Mouse (Mus musculus) inflammation-experienced regulatory T-cells, adult 6 months (primary cell): ENCODE results near the gene Rnf11. TPM values are rescaled to one million over a fixed set of nuclear protein-coding genes. Genes with fewer than 3 reads are reported as not detected.
A peak's percentile ranks its signal among the peaks of the same experiment; 100 is the strongest.

Experiments used
- ATAC-seq: one replicate; pipeline ENCODE4 v1.8.0; 2017
- polyA plus RNA-seq, 3 experiments: library from polyadenylated mRNA; unstranded; fragments of 100-300 nt; shearing (Covaris generic); gene quantifications; one replicate each; pipeline ENCODE4 v1.2.1; 2017

Gene Rnf11
- 1 to 10 TPM; 6.3 to 8.1 (median 6.9) TPM for polyA plus RNA-seq

DNA sequence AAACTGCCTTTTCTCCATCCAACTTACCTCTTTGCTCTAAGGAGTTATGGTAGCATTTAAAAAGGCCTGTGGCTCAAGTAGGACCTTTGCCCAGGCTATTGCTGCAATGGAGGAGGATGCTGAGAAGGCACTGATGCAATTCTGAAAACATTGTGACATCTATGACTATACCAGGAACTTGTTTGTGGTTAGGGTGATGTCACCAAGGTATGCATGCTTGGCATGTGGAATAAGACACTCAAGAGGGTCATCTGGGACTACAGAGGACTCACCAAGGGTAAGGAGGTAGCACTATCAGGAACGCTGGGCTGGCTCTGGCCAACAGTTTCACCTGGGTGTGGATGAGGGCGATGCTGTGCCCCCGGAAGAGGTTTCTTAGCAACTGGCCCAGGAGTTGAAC is at the start of gene Rnf11:
Gene Rnf11 (minus strand): TSS at position 108 of the 400 bp plus-strand sequence.
- ATAC-seq, result no peak

GRCm38 (mm10) chr4:109531111-109531510 is 46.6 kb upstream of the Rnf11 start, which contains the start of gene 4930522H14Rik:
Gene 4930522H14Rik (minus strand): TSS chr4:109531297.
- ATAC-seq, result no peak

DNA sequence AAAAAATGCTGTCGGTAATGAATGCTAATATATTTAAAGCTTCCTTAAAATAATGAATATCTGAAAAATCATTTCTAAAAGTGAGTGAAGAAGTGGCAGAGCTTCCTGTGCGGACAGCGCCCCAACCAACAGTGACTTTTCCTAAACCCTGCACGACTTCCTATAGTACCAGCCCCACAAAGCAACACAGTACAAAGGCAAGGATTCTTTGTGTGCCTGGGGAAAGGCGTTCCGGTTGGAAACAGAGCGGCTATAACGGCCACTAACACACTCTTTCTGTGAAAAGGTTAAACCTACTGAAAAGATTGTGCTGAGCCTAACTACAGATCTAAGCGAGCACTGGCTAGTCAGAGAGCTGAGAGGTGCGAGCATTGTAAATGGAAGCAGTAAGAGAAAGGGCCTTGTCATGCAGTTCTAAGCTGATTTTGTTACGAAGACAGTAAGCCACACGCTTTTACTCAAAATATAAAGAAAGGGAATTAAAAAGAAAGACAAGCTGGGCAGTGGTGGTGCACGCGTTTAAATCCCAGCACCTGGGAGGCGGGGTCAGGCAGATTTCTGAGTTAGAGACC is 45.8 kb upstream of the Rnf11 start:
- ATAC-seq, result no peak

GRCm38 (mm10) chr4:109504885-109505284 is 20.4 kb upstream of the Rnf11 start:
- ATAC-seq, result peak; percentile 96

DNA sequence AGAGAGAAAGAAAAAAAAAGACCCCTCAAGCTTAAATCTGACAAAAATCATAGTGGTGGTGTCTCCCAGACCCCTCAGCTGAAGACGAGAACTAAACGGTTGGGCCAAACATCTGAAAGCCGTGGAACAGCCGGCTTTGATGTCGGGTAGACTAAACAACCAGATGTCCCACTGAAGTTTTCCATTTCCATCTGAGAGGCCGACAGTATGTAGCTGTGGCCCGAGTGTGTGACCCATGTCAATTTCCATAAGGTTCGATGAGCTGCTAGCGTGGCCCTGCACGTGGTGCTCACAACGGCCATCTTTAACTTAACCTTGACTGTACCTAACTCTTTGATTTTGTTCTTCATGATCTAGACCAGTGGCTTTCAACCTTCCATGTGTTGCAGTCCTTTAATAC is 13.9 kb upstream of the Rnf11 start:
- no peak for ATAC-seq

GRCm38 (mm10) chr4:109493581-109493980 is 9.1 kb upstream of the Rnf11 start:
- ATAC-seq, result no peak

- no peak for ATAC-seq
These were observed 4.3 kb upstream of the Rnf11 start for GRCm38 (mm10) chr4:109488812-109489211.

DNA sequence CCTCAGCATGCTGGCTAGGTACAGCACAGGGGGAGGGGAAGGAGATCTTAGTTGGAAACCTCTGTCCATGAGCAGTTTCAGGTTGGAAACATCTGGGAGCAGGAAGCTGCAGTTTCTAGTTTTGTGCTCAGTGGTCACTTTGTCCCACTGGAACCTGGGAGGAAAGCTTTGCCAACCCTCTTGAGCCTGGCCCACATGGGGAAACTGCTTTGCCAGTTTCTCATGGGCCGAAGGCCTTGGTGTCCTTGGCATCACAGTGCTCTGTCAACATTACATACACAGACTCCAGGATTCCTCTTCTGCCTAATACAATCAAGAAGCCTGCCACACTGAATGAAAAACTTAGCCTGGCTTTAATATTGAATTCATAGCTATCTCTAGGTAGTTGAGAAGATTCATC is 1.8 kb downstream of the Rnf11 start:
- no peak for ATAC-seq

- ATAC-seq, result no peak
These were observed 3.1 kb downstream of the Rnf11 start for GRCm38 (mm10) chr4:109481424-109481823.

DNA sequence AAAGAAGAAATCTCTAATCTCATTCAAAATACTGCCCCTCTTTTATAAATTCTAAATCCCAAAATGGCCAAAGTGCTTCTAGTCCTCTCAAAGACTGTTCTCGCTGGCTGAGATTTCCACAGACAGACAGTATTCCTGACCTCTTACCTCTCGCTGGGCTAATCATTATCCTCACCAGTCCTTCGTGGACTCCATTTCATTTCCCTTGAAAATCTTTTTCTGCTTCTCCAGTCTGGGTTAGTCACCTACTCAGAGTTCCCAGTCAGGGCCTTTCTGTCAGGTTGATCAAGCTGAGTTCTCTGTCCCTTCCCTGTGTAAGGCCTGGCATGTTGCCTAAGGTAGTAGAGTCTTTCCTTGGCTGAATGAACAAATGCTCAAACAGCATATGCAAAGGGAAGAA is 7.1 kb downstream of the Rnf11 start:
- no peak for ATAC-seq

- peak; percentile 73 for ATAC-seq
These were observed 7.9 kb downstream of the Rnf11 start for GRCm38 (mm10) chr4:109476554-109477014.

DNA sequence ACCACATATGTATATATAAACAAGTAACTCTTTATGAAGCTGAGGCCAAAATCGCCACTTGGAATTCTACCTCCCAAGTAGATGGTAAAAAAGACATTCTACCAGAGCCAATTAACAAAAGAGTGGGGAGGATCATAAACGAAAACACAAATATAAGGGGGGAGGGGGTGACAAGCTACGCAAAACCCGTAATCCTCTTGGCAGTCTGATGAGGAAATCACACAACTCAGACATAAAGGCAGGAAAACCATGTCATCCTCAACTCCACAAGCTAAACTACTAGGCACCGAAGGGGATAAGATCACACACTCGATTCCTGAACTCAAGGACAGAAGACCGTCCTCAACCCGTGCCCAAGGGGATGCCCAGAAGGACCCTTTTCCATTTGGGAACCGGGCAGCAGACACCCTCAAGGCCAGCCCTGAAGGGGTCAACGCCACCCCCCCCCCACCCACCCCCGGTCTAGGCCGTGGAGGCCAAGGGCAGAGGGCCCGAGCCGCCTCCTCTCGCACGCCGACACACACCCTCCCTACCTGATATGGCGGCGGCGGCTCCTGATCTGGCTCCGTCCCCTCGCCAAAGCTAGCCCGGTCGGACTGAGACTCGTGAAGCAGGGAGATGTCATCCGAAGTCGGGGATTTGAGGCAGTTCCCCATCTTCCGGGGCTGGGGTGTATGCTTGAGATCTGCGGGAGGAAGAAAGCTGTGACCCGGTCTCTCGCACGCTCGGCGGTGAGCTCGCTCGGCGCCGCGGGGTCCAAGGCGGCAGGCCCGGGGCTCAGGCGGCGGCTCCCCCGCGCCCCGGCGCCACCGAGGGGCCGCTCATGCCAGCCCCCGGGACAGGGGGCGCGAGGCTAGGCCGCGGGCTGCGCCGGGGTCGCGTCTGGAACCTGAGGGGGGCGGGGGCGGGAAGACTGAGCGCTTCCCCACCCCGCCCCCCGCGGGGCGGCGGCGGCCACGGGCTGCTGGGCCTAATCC is 8.7 kb downstream of the Rnf11 start:
- ATAC-seq, result peak; percentile 59

- ATAC-seq, result no peak
These were observed 9.4 kb downstream of the Rnf11 start for GRCm38 (mm10) chr4:109475078-109475477.

- no peak for ATAC-seq
These were observed 12.0 kb downstream of the Rnf11 start for GRCm38 (mm10) chr4:109472566-109472965.

DNA sequence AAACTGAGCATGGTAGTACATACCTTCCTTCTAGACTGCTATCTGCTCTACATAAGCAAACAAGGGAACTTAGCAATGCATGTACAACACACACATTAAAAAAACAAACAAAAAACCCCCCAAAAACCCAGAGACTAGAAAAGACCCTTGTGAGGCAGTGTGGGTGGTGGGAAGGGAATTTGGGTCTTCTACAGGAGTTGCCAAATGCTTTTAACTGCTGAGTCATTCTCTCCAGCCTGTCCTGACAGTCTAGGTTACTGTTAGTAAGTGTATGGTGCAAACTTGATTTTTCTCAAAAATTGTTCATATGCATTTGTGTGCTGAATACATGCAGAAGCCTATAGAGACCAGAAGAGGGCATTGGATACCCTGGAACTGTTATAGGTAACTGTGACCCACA is 12.9 kb downstream of the Rnf11 start:
- no peak for ATAC-seq

- no peak for ATAC-seq
These were observed 16.8 kb downstream of the Rnf11 start for GRCm38 (mm10) chr4:109467687-109468086.

DNA sequence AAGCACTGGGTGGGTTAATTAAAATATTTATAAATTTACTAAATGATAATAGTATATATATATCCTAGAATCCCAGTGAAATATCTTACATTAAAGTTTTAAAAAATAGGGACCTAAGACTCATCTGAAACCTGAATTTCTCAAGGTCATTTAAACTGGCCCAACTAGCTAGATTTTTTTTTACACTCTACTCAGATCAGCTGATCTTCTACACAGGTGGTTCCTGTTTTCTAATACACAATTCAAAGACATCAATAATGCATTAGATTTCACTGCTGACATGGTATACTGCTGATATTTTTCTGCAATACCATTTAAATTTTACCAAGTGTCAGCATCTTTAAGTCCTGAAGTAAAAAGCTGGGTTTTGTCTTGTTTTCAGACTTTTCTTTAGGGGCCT is 20.6 kb downstream of the Rnf11 start:
- no peak for ATAC-seq

- no peak for ATAC-seq
These were observed 23.9 kb downstream of the Rnf11 start for GRCm38 (mm10) chr4:109460421-109461179.

DNA sequence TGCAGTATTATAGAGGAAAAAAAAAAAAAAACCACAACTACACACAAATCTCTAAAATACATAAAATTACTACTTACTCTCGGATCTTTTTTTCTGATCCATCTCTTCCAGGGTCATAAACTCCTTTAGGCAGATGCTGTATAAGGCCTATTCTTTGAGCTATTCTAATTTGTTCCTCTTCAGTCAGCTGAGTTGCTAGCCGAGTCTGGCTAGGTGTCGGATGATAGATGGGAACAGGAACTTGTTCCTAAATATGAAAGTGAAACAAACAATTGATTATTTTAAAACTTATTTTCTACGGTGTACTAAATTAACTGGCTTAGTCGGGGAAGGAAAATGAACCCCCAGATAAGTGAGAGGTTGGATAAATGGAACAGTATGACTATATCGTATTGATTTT is 27.7 kb downstream of the Rnf11 start:
- ATAC-seq, result no peak

GRCm38 (mm10) chr4:109448531-109448930 is 36.0 kb downstream of the Rnf11 start:
- ATAC-seq, result no peak

DNA sequence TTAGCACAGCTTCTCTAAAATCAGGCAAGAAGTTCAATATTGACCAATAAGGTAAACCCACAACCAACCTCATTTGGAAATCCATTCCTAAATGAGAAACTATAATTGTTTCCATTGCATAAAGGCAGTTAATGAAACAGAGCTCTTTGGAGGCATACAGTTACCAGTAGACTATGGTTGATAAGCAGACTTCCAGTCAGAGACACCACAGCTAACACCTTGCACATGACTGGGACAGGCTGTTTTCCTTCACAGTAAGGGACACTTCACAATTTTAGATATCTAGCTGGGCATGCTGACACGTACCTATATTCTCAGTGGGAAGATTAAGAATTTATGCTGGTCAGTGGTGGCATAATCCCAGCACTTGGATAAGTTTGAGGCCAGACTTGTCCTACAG is 38.6 kb downstream of the Rnf11 start:
- no peak for ATAC-seq

DNA sequence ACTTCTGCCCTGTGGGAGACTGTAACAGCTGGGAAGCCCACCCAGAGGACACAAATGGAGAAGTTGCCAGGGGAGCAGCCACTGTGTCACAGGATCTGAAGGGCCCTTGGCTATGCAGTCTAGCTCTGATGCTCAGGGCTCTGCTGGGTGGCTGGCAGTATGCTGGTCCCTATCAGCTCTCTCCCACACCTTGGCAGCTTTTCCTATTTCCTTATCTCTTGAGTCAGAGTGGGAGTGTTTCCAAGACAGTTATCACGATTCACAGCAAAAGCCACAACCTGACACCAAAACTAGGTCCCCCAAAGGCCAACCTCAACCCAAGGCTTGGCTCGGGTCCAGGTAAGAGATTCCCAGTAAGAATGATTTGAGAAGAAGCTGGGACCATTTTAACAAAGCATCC is 39.1 kb downstream of the Rnf11 start:
- no peak for ATAC-seq

DNA sequence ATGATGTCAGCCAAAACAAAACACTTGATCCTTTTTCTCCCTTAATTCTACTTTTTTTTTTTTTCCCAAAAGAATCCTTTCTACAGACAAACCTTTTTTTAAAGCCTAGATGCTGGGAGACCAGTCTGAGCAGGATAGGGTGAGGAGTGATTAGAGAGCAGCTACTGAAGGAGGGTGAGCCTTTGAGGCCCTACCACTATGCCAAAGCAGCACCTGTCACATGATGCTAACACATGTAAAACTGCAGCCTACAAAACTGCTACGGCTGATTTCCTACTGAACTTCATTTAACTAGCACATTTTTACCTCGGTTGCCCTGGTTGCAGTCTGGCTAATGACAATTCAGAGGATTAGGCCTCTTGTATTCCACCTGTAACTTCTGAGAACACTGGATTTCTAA is 39.6 kb downstream of the Rnf11 start:
- no peak for ATAC-seq
